Mouse (Mus musculus) spleen, postnatal 4 days (tissue): ENCODE results near the gene Fam24a.
A peak's percentile ranks its signal among the peaks of the same experiment; 100 is the strongest.

Source experiments
- DNase-seq, 2 experiments: peaks; one replicate each; pipeline ENCODE4 v3.0.0; 2022; ENCODE audit warnings: low spot score in 2 of 2

Gene Fam24a

GRCm38 (mm10) chr7:131333564-131333963 lies at the start of gene Fam24a:
TSS of gene Fam24a (plus strand) at chr7:131333864.
- no peak for DNase-seq

GRCm38 (mm10) chr7:131297151-131297550 lies 36.5 kb upstream of the Fam24a start:
- DNase-seq = no peak

GRCm38 (mm10) chr7:131303340-131303739 lies 30.3 kb upstream of the Fam24a start:
- DNase-seq = no peak

- DNase-seq = no peak
Observed at GRCm38 (mm10) chr7:131306733-131307132, 26.9 kb upstream of the Fam24a start.

GRCm38 (mm10) chr7:131314493-131314892 lies 19.2 kb upstream of the Fam24a start:
- DNase-seq = no peak

- no peak for DNase-seq
Observed at GRCm38 (mm10) chr7:131317587-131317986, 16.1 kb upstream of the Fam24a start.

GRCm38 (mm10) chr7:131318340-131318739 lies 15.3 kb upstream of the Fam24a start:
- DNase-seq = no peak

- DNase-seq = no peak
Observed at GRCm38 (mm10) chr7:131322192-131322591, 11.5 kb upstream of the Fam24a start, which contains the start of gene Cuzd1. TSS of gene Cuzd1 (minus strand) at chr7:131322292.

- no peak for DNase-seq
Observed at GRCm38 (mm10) chr7:131327054-131327453, 6.6 kb upstream of the Fam24a start.

GRCm38 (mm10) chr7:131329416-131329815 lies 4.2 kb upstream of the Fam24a start, which contains the start of gene Fam24b:
TSS of gene Fam24b (minus strand) at chr7:131329516.
- no peak for DNase-seq

- DNase-seq = no peak
Observed at GRCm38 (mm10) chr7:131331688-131332087, 2.0 kb upstream of the Fam24a start.

- no peak for DNase-seq
Observed at GRCm38 (mm10) chr7:131337502-131338068, 3.9 kb downstream of the Fam24a start.

- no peak for DNase-seq
Observed at GRCm38 (mm10) chr7:131345856-131346541, 12.3 kb downstream of the Fam24a start.

GRCm38 (mm10) chr7:131356105-131356504 lies 22.4 kb downstream of the Fam24a start:
- no peak for DNase-seq

GRCm38 (mm10) chr7:131362269-131362614 lies 28.6 kb downstream of the Fam24a start:
- DNase-seq = peak in 1 of 2 experiments; percentile 86

GRCm38 (mm10) chr7:131362615-131363300 lies 29.1 kb downstream of the Fam24a start, which contains the start of gene 2310057M21Rik:
TSS of gene 2310057M21Rik (minus strand) at chr7:131362759.
- peak; percentile 85 to 91 for DNase-seq

- no peak for DNase-seq
Observed at GRCm38 (mm10) chr7:131364131-131364530, 30.5 kb downstream of the Fam24a start.

- peak; percentile 86 to 94 for DNase-seq
Observed at GRCm38 (mm10) chr7:131370648-131371469, 37.2 kb downstream of the Fam24a start, which contains the start of gene Pstk. TSS of gene Pstk (plus strand) at chr7:131371141.

- DNase-seq = no peak
Observed at GRCm38 (mm10) chr7:131371470-131371860, 37.8 kb downstream of the Fam24a start.

- no peak for DNase-seq
Observed at GRCm38 (mm10) chr7:131371880-131372651, 38.4 kb downstream of the Fam24a start.
